ENCODE assay signal across 20 mouse cellular contexts in genomic region chr1:54833221-54833620, GRCm38 (mm10).
DNase-seq lines count a peak whose midpoint lies in the region; ATAC-seq lines count a peak whose summit lies in the region.
"Had no signal": no experiment of that assay in that cellular context is flagged by ENCODE, and none has a peak within 500 bp of the region (broad histone marks: within the 10 kb centered on the region; RNA-seq: fewer than 3 reads in every experiment).

No protein-coding gene starts in this region.

- H3K9me3 ChIP-seq in kidney, embryonic 14.5 days (ENCODE audit: control insufficient read depth, low read length), result no peaks in the 10 kb centered on the region
- no peaks in the 10 kb centered on the region for H3K9me3 ChIP-seq in forebrain, embryonic 13.5 days (replicated peaks)
- no peaks in the 10 kb centered on the region for H3K9me3 ChIP-seq in forebrain, embryonic 14.5 days (replicated peaks; ENCODE audit: control insufficient read depth, low read length)
- no peaks in the 10 kb centered on the region for H3K9me3 ChIP-seq in midbrain, embryonic 13.5 days
- H3K9me3 ChIP-seq in kidney, embryonic 15.5 days (replicated peaks), result no peaks in the 10 kb centered on the region
- H3K9me3 ChIP-seq: embryonic facial prominence, embryonic 12.5 days; heart, embryonic 10.5 days; liver, embryonic 15.5 days; lung, embryonic 15.5 days had no signal

- no peak overlapping the region for H3K4me3 ChIP-seq in kidney, embryonic 14.5 days (ENCODE audit: low read length)
- H3K4me3 ChIP-seq in forebrain, embryonic 13.5 days, result no peak overlapping the region
- no peak overlapping the region for H3K4me3 ChIP-seq in forebrain, embryonic 14.5 days (ENCODE audit: low read depth, low read length)
- no peak overlapping the region for H3K4me3 ChIP-seq in midbrain, embryonic 13.5 days (replicated peaks)
- no peak overlapping the region for H3K4me3 ChIP-seq in kidney, embryonic 15.5 days (replicated peaks)
- H3K4me3 ChIP-seq: embryonic facial prominence, embryonic 12.5 days; gastrocnemius, adult 2 months; heart, embryonic 10.5 days; liver, embryonic 15.5 days; lung, embryonic 15.5 days; myocyte had no signal

- no peaks in the 10 kb centered on the region for H3K27me3 ChIP-seq in kidney, embryonic 14.5 days (ENCODE audit: control insufficient read depth, insufficient read depth, low read length)
- no peaks in the 10 kb centered on the region for H3K27me3 ChIP-seq in forebrain, embryonic 13.5 days
- H3K27me3 ChIP-seq in forebrain, embryonic 14.5 days (replicated peaks; ENCODE audit: control insufficient read depth, insufficient read depth, low read length), result no peaks in the 10 kb centered on the region
- no peaks in the 10 kb centered on the region for H3K27me3 ChIP-seq in midbrain, embryonic 13.5 days
- H3K27me3 ChIP-seq in kidney, embryonic 15.5 days, result no peaks in the 10 kb centered on the region
- H3K27me3 ChIP-seq: embryonic facial prominence, embryonic 12.5 days; liver, embryonic 15.5 days; lung, embryonic 15.5 days had no signal

- H3K36me3 ChIP-seq in kidney, embryonic 14.5 days (ENCODE audit: control insufficient read depth, insufficient read depth, low read length), result no peaks in the 10 kb centered on the region
- no peaks in the 10 kb centered on the region for H3K36me3 ChIP-seq in forebrain, embryonic 13.5 days (ENCODE audit: poor library complexity, severe bottlenecking)
- no peaks in the 10 kb centered on the region for H3K36me3 ChIP-seq in forebrain, embryonic 14.5 days (ENCODE audit: control insufficient read depth, insufficient read depth, low read length)
- H3K36me3 ChIP-seq in midbrain, embryonic 13.5 days, result no peaks in the 10 kb centered on the region
- H3K36me3 ChIP-seq in kidney, embryonic 15.5 days, result no peaks in the 10 kb centered on the region
- H3K36me3 ChIP-seq: embryonic facial prominence, embryonic 12.5 days; heart, embryonic 10.5 days; liver, embryonic 15.5 days; lung, embryonic 15.5 days had no signal

- 92% methylated on average over 6 of the region's 6 CpGs for WGBS in kidney, embryonic 14.5 days
- 92% methylated on average over 6 of the region's 6 CpGs for WGBS in forebrain, embryonic 13.5 days
- WGBS in forebrain, embryonic 14.5 days, result 91% methylated on average over 6 of the region's 6 CpGs
- WGBS in midbrain, embryonic 13.5 days, result 94% methylated on average over 6 of the region's 6 CpGs
- WGBS in kidney, embryonic 15.5 days, result 94% methylated on average over 6 of the region's 6 CpGs

- H3K9ac ChIP-seq in kidney, embryonic 14.5 days (ENCODE audit: low read depth, low read length), result no peak overlapping the region
- no peak overlapping the region for H3K9ac ChIP-seq in forebrain, embryonic 13.5 days
- H3K9ac ChIP-seq in forebrain, embryonic 14.5 days (ENCODE audit: low read length), result no peak overlapping the region
- no peak overlapping the region for H3K9ac ChIP-seq in midbrain, embryonic 13.5 days (replicated peaks)
- H3K9ac ChIP-seq in kidney, embryonic 15.5 days, result no peak overlapping the region
- H3K9ac ChIP-seq: embryonic facial prominence, embryonic 12.5 days; liver, embryonic 15.5 days; lung, embryonic 15.5 days had no signal

- H3K4me2 ChIP-seq in kidney, embryonic 14.5 days (replicated peaks; ENCODE audit: low read depth, low read length), result no peak overlapping the region
- no peak overlapping the region for H3K4me2 ChIP-seq in forebrain, embryonic 13.5 days
- no peak overlapping the region for H3K4me2 ChIP-seq in forebrain, embryonic 14.5 days (ENCODE audit: low read length)
- H3K4me2 ChIP-seq in midbrain, embryonic 13.5 days (replicated peaks), result no peak overlapping the region
- H3K4me2 ChIP-seq in kidney, embryonic 15.5 days, result no peak overlapping the region
- H3K4me2 ChIP-seq: embryonic facial prominence, embryonic 12.5 days; liver, embryonic 15.5 days; lung, embryonic 15.5 days had no signal

- ATAC-seq in kidney, embryonic 14.5 days (ENCODE audit: low FRiP score, low TSS enrichment), result 0 out of 2 replicates have a peak, but pooled peaks have one; percentile 41
- ATAC-seq in forebrain, embryonic 13.5 days, result peak; percentile 42
- ATAC-seq in forebrain, embryonic 14.5 days, result peak; percentile 35; the same call in 1 of the 2 replicates
- ATAC-seq in midbrain, embryonic 13.5 days, result peak; percentile 70; the same call in 1 of the 2 replicates
- no peak for ATAC-seq in inflammation-experienced regulatory T-cells, adult 6 months
- ATAC-seq in kidney, embryonic 15.5 days (replicated peaks; ENCODE audit: low FRiP score), result no peak

- H3K27ac ChIP-seq in kidney, embryonic 14.5 days (ENCODE audit: low read depth, low read length), result no peak overlapping the region
- no peak overlapping the region for H3K27ac ChIP-seq in forebrain, embryonic 13.5 days
- H3K27ac ChIP-seq in forebrain, embryonic 14.5 days (ENCODE audit: low read depth, low read length), result no peak overlapping the region
- H3K27ac ChIP-seq in midbrain, embryonic 13.5 days, result no peak overlapping the region
- no peak overlapping the region for H3K27ac ChIP-seq in kidney, embryonic 15.5 days
- H3K27ac ChIP-seq: embryonic facial prominence, embryonic 12.5 days; gastrocnemius, adult 2 months; heart, embryonic 10.5 days; liver, embryonic 15.5 days; lung, embryonic 15.5 days had no signal

- H3K4me1 ChIP-seq in kidney, embryonic 14.5 days (ENCODE audit: control insufficient read depth, insufficient read depth, low read length), result no peaks in the 10 kb centered on the region
- H3K4me1 ChIP-seq in forebrain, embryonic 13.5 days, result no peaks in the 10 kb centered on the region
- no peaks in the 10 kb centered on the region for H3K4me1 ChIP-seq in forebrain, embryonic 14.5 days (ENCODE audit: control insufficient read depth, insufficient read depth, low read length)
- no peaks in the 10 kb centered on the region for H3K4me1 ChIP-seq in midbrain, embryonic 13.5 days (replicated peaks)
- peaks cover 13% of the 10 kb centered on the region; the same call in 1 of the 2 replicates for H3K4me1 ChIP-seq in kidney, embryonic 15.5 days

- no peak for DNase-seq in kidney, postnatal 25 days
- no peak for DNase-seq in forebrain, embryonic 14.5 days (ENCODE audit: low spot score)
- no peak for DNase-seq in right cerebral cortex, adult 18-20 months
- DNase-seq: cerebellum, adult 11 months; gastrocnemius, adult 2 months; heart, postnatal 4 days; kidney, adult 18-20 months; liver; right cerebral cortex, postnatal 25 days; spleen, adult 18-20 months had no signal

Comparison
In these comparisons a context has a peak if more than half of its experiments do, and no peak if none do; other contexts are left out.
1. ATAC-seq: peak in kidney, embryonic 14.5 days (single experiment), forebrain, embryonic 13.5 days (single experiment), forebrain, embryonic 14.5 days (single experiment) and midbrain, embryonic 13.5 days (single experiment); none in inflammation-experienced regulatory T-cells, adult 6 months (single experiment) and kidney, embryonic 15.5 days (single experiment).